Mouse (Mus musculus) cerebellum, postnatal 36 days (tissue): ENCODE results near the gene Ip6k1.

Source experiments
- DNase-seq, 2 experiments: peaks; one replicate each; pipeline ENCODE4 v3.0.0; 2021 to 2022; ENCODE audit warnings: mixed read lengths in 2 of 2

The Ip6k1 gene

GRCm38 (mm10) chr9:108001922-108002770, at the start of gene Ip6k1:
Ip6k1 (plus strand) TSS chr9:108002501.
- peak; percentile 100 for DNase-seq

GRCm38 (mm10) chr9:107955613-107956289, 46.5 kb upstream of the Ip6k1 start:
- DNase-seq = no peak

- no peak for DNase-seq
Measured at GRCm38 (mm10) chr9:107957141-107957540, 45.2 kb upstream of the Ip6k1 start.

GRCm38 (mm10) chr9:107959896-107960295, 42.4 kb upstream of the Ip6k1 start:
- DNase-seq = no peak

- DNase-seq = no peak
Measured at GRCm38 (mm10) chr9:107960928-107961327, 41.4 kb upstream of the Ip6k1 start.

- DNase-seq = no peak
Measured at GRCm38 (mm10) chr9:107961351-107961762, 40.9 kb upstream of the Ip6k1 start.

- DNase-seq = no peak
Measured at GRCm38 (mm10) chr9:107961881-107962280, 40.4 kb upstream of the Ip6k1 start.

GRCm38 (mm10) chr9:107962916-107963315, 39.4 kb upstream of the Ip6k1 start:
- no peak for DNase-seq

- peak; percentile 87 to 88 for DNase-seq
Measured at GRCm38 (mm10) chr9:107963700-107964099, 38.6 kb upstream of the Ip6k1 start.

GRCm38 (mm10) chr9:107964681-107965080, 37.6 kb upstream of the Ip6k1 start:
- DNase-seq = no peak

- DNase-seq = no peak
Measured at GRCm38 (mm10) chr9:107966676-107967075, 35.6 kb upstream of the Ip6k1 start.

- DNase-seq = no peak
Measured at GRCm38 (mm10) chr9:107967437-107967836, 34.9 kb upstream of the Ip6k1 start.

GRCm38 (mm10) chr9:107968531-107968930, 33.8 kb upstream of the Ip6k1 start:
- no peak for DNase-seq

GRCm38 (mm10) chr9:107970311-107970710, 32.0 kb upstream of the Ip6k1 start:
- DNase-seq = no peak

- DNase-seq = no peak
Measured at GRCm38 (mm10) chr9:107971690-107972541, 30.4 kb upstream of the Ip6k1 start.

- DNase-seq = no peak
Measured at GRCm38 (mm10) chr9:107974491-107975171, 27.7 kb upstream of the Ip6k1 start.

- DNase-seq = no peak
Measured at GRCm38 (mm10) chr9:107975399-107976386, 26.6 kb upstream of the Ip6k1 start, which contains the start of gene Uba7. Uba7 (plus strand) TSS chr9:107975505.

GRCm38 (mm10) chr9:107978815-107979214, 23.5 kb upstream of the Ip6k1 start:
- DNase-seq = no peak

- DNase-seq = no peak
Measured at GRCm38 (mm10) chr9:107981684-107982605, 20.4 kb upstream of the Ip6k1 start.
